Mouse (Mus musculus) liver, postnatal 0 days (tissue): ENCODE results near the gene Gm49711. TPM values are rescaled to one million over a fixed set of nuclear protein-coding genes. Genes with fewer than 3 reads are reported as not detected.

Source experiments
- ATAC-seq: fragments of 200-750 bp; cut with Nextera tagmentation; 2 replicates; pipeline ENCODE4 v1.8.0; 2017; ENCODE audit warnings: mild to moderate bottlenecking, moderate library complexity
- DNase-seq: peaks from one replicate; pipeline ENCODE4 v3.0.0-alpha.2; 2016
- H3K27ac ChIP-seq: fragments of 300-500 bp; sonication (generic); 2 replicates; pipeline ENCODE4 v1.5.1; 2014; ENCODE audit warnings: antibody characterized with exemption, moderate library complexity, mild to moderate bottlenecking, low read depth
- H3K27me3 ChIP-seq: fragments of 300-500 bp; sonication (generic); 2 replicates; pipeline ENCODE4 v1.6.1; 2014; ENCODE audit warnings: low read length, control low read depth, mixed read lengths; ENCODE audit not compliant: insufficient read depth
- H3K36me3 ChIP-seq: fragments of 300-500 bp; sonication (generic); replicated peaks from 2 replicates; pipeline ENCODE4 v1.6.1; 2014; ENCODE audit warnings: mild to moderate bottlenecking, control low read depth, low read length, moderate library complexity, mixed read lengths; ENCODE audit not compliant: insufficient read depth
- H3K4me1 ChIP-seq: fragments of 300-500 bp; sonication (generic); 2 replicates; pipeline ENCODE4 v1.6.1; 2014; ENCODE audit warnings: antibody characterized with exemption, mild to moderate bottlenecking, control low read depth; ENCODE audit not compliant: insufficient read depth
- H3K4me2 ChIP-seq: fragments of 300-500 bp; sonication (generic); 2 replicates; pipeline ENCODE4 v1.6.1; 2014; ENCODE audit warnings: low read depth, mild to moderate bottlenecking, low read length, moderate library complexity, mixed read lengths
- H3K4me3 ChIP-seq: fragments of 300-500 bp; sonication (generic); 2 replicates; pipeline ENCODE4 v1.5.1; 2014; ENCODE audit warnings: low read depth, low read length
- H3K9ac ChIP-seq: fragments of 300-500 bp; sonication (generic); replicated peaks from 2 replicates; pipeline ENCODE4 v1.6.1; 2014; ENCODE audit warnings: mild to moderate bottlenecking, moderate library complexity
- H3K9me3 ChIP-seq: fragments of 300-500 bp; sonication (generic); 2 replicates; pipeline ENCODE4 v1.6.1; 2016; ENCODE audit warnings: mild to moderate bottlenecking, control low read depth, low read length, mixed read lengths
- CTCF ChIP-seq: sonication (generic); IDR thresholded peaks from 2 replicates; pipeline ENCODE4 v1.5.1; 2016; ENCODE audit warnings: antibody characterized with exemption, low read depth
- EP300 ChIP-seq: IDR thresholded peaks from 2 replicates; pipeline ENCODE4 v1.6.1; 2016; ENCODE audit warnings: antibody characterized with exemption, low read depth, mild to moderate bottlenecking
- WGBS: fragments of 180-500 bp; shearing (Covaris S2); extraction: QIAGEN DNeasy Blood & Tissue Kit; methylation state at CpG from one replicate; pipeline ENCODE4 v1.1.7; 2014; ENCODE audit not compliant: insufficient replicate concordance; 5-methylcytosine and 5-hydroxymethylcytosine counted together
- polyA plus RNA-seq: library from polyadenylated mRNA; unstranded; fragments of >200 nt; fragmentation: Nextera tagmentation; extraction: Ambion mirVana; gene quantifications from 2 replicates; pipeline ENCODE4 v1.2.1, GENCODE M21; 2015

Gm49711 gene
- polyA plus RNA-seq, 1 experiment from 2014 or later: not detected

GRCm38 (mm10) chr16:92120899-92121531, 62.9 kb downstream of the Gm49711 start:
- Histone ChIP-seq H3K27me3 (no peaks in the 10 kb centered on the region), H3K9ac (no peak overlapping the region), H3K4me1 (no peaks in the 10 kb centered on the region), H3K4me2 (no peak overlapping the region), H3K27ac (no peak overlapping the region), H3K36me3 (no peaks in the 10 kb centered on the region), H3K9me3 (peaks cover 4% of the 10 kb centered on the region; the same call in 1 of the 2 replicates), H3K4me3 (no peak overlapping the region)
- ATAC-seq (no peak), DNase-seq (no peak)
- TF ChIP-seq CTCF (no peak), EP300 (no peak)
- 76% methylated on average over 17 of the region's 17 CpGs for WGBS

GRCm38 (mm10) chr16:92127226-92127625, 69.1 kb downstream of the Gm49711 start:
- H3K4me3 ChIP-seq: no peak overlapping the region
- no peaks in the 10 kb centered on the region for H3K27me3 ChIP-seq
- WGBS: 47% methylated on average over 4 of the region's 4 CpGs
- DNase-seq (no peak), ATAC-seq (no peak)
- peaks cover 4% of the 10 kb centered on the region; the same call in 1 of the 2 replicates for H3K9me3 ChIP-seq
- H3K36me3 ChIP-seq: no peaks in the 10 kb centered on the region
- no peak overlapping the region for H3K9ac ChIP-seq
- H3K27ac ChIP-seq: no peak overlapping the region
- TF ChIP-seq CTCF (no peak), EP300 (no peak)
- H3K4me2 ChIP-seq: no peak overlapping the region
- H3K4me1 ChIP-seq: no peaks in the 10 kb centered on the region

GRCm38 (mm10) chr16:92127666-92128065, 69.5 kb downstream of the Gm49711 start:
- no peak overlapping the region for H3K27ac ChIP-seq
- H3K4me3 ChIP-seq: no peak overlapping the region
- H3K27me3 ChIP-seq: no peaks in the 10 kb centered on the region
- TF ChIP-seq CTCF: no peak
- no peak for TF ChIP-seq EP300
- no peak overlapping the region for H3K9ac ChIP-seq
- peaks cover 4% of the 10 kb centered on the region; the same call in 1 of the 2 replicates for H3K9me3 ChIP-seq
- H3K36me3 ChIP-seq: no peaks in the 10 kb centered on the region
- no peaks in the 10 kb centered on the region for H3K4me1 ChIP-seq
- no peak for ATAC-seq
- no peak for DNase-seq
- H3K4me2 ChIP-seq: no peak overlapping the region
- 70% methylated on average over 5 of the region's 5 CpGs for WGBS

- no peak overlapping the region for H3K9ac ChIP-seq
- no peaks in the 10 kb centered on the region for H3K4me1 ChIP-seq
- no peak overlapping the region for H3K27ac ChIP-seq
- H3K36me3 ChIP-seq: no peaks in the 10 kb centered on the region
- ATAC-seq (no peak), DNase-seq (no peak)
- no peak overlapping the region for H3K4me2 ChIP-seq
- TF ChIP-seq EP300 (no peak), CTCF (no peak)
- no peaks in the 10 kb centered on the region for H3K27me3 ChIP-seq
- no peaks in the 10 kb centered on the region for H3K9me3 ChIP-seq
- no peak overlapping the region for H3K4me3 ChIP-seq
- WGBS: 75% methylated on average over 8 of the region's 8 CpGs
Measured at GRCm38 (mm10) chr16:92129843-92130242, 71.7 kb downstream of the Gm49711 start.

GRCm38 (mm10) chr16:92132511-92132910, 74.4 kb downstream of the Gm49711 start:
- no peak overlapping the region for H3K4me3 ChIP-seq
- WGBS: 73% methylated on average over 4 of the region's 4 CpGs
- no peaks in the 10 kb centered on the region for H3K36me3 ChIP-seq
- TF ChIP-seq EP300 (no peak), CTCF (no peak)
- ATAC-seq: no peak
- H3K27me3 ChIP-seq: no peaks in the 10 kb centered on the region
- H3K9ac ChIP-seq: no peak overlapping the region
- H3K4me2 ChIP-seq: no peak overlapping the region
- H3K4me1 ChIP-seq: no peaks in the 10 kb centered on the region
- H3K9me3 ChIP-seq: no peaks in the 10 kb centered on the region
- no peak overlapping the region for H3K27ac ChIP-seq
- DNase-seq: no peak

GRCm38 (mm10) chr16:92134148-92134764, 76.1 kb downstream of the Gm49711 start:
- no peak for DNase-seq
- H3K27me3 ChIP-seq: no peaks in the 10 kb centered on the region

More at GRCm38 (mm10) chr16:92134148-92134764, 76.1 kb downstream of the Gm49711 start:
- Histone ChIP-seq H3K4me3 (no peak overlapping the region), H3K27ac (no peak overlapping the region), H3K4me2 (no peak overlapping the region), H3K9me3 (no peaks in the 10 kb centered on the region), H3K4me1 (no peaks in the 10 kb centered on the region), H3K36me3 (no peaks in the 10 kb centered on the region), H3K9ac (no peak overlapping the region)
- no peak for TF ChIP-seq EP300
- no peak for TF ChIP-seq CTCF
- ATAC-seq: no peak
- WGBS: 78% methylated on average over 11 of the region's 11 CpGs
